Comparison of ENCODE assay signal across 27 mouse cellular contexts in the genomic region with DNA sequence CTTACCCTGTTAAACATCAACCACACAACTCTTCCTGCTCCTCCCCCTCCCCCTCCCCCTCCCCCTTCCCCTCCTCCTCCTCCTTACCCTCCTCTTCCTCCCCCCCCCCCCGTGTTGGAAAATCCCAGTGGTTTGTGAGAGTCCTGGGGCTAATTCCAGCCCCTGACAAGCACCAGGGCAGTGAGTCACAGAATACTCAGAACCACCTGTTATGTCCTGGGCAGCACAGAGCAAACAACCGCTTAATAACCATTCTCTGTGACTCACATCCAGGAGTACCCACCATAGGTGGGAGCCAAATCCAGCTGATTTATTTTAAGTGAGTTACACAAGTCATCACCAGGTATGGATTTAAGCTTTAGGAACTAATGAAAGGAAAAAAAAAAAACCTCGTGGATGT.
A peak's percentile ranks its signal among the peaks of the same experiment; 100 is the strongest.
DNase-seq lines count a peak whose midpoint lies in the region; ATAC-seq and TF ChIP-seq lines count a peak whose summit lies in the region.
"Had no signal": no experiment of that assay in that cellular context is flagged by ENCODE, and none has a peak within 500 bp of the region (broad histone marks: within the 10 kb centered on the region; RNA-seq: fewer than 3 reads in every experiment).

No protein-coding gene starts in this region.

- H3K4me2 ChIP-seq in hindbrain, embryonic 11.5 days (replicated peaks; ENCODE audit: low read depth, low read length), result no peak overlapping the region
- H3K4me2 ChIP-seq: forebrain, embryonic 13.5 days; heart, embryonic 13.5 days; hindbrain, embryonic 13.5 days; intestine, embryonic 15.5 days had no signal

- CTCF ChIA-PET in Patski (lab: Charles Lee), result no interaction called here

- H3K4me1 ChIP-seq in hindbrain, embryonic 11.5 days (replicated peaks; ENCODE audit: control insufficient read depth, insufficient read depth, low read length), result no peaks in the 10 kb centered on the region
- H3K4me1 ChIP-seq in hindbrain, embryonic 10.5 days (replicated peaks), result no peaks in the 10 kb centered on the region
- H3K4me1 ChIP-seq: forebrain, embryonic 10.5 days; forebrain, embryonic 13.5 days; heart, embryonic 10.5 days; hindbrain, embryonic 13.5 days; intestine, embryonic 15.5 days had no signal

- no peak overlapping the region for H3K27ac ChIP-seq in hindbrain, embryonic 11.5 days (ENCODE audit: low read depth, low read length)
- H3K27ac ChIP-seq in hindbrain, embryonic 10.5 days, result no peak overlapping the region
- H3K27ac ChIP-seq: forebrain, embryonic 10.5 days; forebrain, embryonic 13.5 days; heart, adult 2 months; heart, embryonic 10.5 days; heart, embryonic 13.5 days; hindbrain, embryonic 13.5 days; intestine, embryonic 15.5 days had no signal

- H3K4me3 ChIP-seq in hindbrain, embryonic 11.5 days (ENCODE audit: low read depth, low read length), result no peak overlapping the region
- no peak overlapping the region for H3K4me3 ChIP-seq in hindbrain, embryonic 10.5 days
- H3K4me3 ChIP-seq in C2C12 (ENCODE audit: insufficient read depth, poor library complexity, severe bottlenecking), result no peak overlapping the region
- H3K4me3 ChIP-seq: forebrain, embryonic 10.5 days; forebrain, embryonic 13.5 days; heart, adult 2 months; heart, embryonic 10.5 days; heart, embryonic 13.5 days; hindbrain, embryonic 13.5 days; intestine, embryonic 15.5 days had no signal

- no peak for DNase-seq in hindbrain, embryonic 11.5 days (ENCODE audit: low spot score)
- no peak for DNase-seq in hindbrain, embryonic 10.5 days (ENCODE audit: low spot score)
- peak; percentile 42 for DNase-seq in Patski (ENCODE audit: low read depth, low spot score)
- no peak for DNase-seq in lung, postnatal 4 days
- no peak for DNase-seq in kidney, adult 9 months
- no peak for DNase-seq in cerebellum, adult 8-10 months
- DNase-seq: adrenal gland, postnatal 10 days; adrenal gland, postnatal 36 days; cerebellum, adult 11 months; cerebellum, adult 9-10 months; cerebellum, postnatal 14 days; gastrocnemius, postnatal 36 days; heart, adult 2 months; heart, postnatal 14 days; heart, postnatal 4 days; kidney, adult 11 months had no signal

- ATAC-seq in hindbrain, embryonic 11.5 days (ENCODE audit: low FRiP score), result 0 out of 2 replicates have a peak, but pooled peaks have one; percentile 43
- ATAC-seq in Patski, result peak; percentile 91
- ATAC-seq: activated CD4-positive, CD25-positive, alpha-beta regulatory T cell, adult 4 months; forebrain, embryonic 13.5 days; forebrain, embryonic 16.5 days; hindbrain, embryonic 16.5 days; intestine, embryonic 15.5 days had no signal

- H3K79me2 ChIP-seq in C2C12 (ENCODE audit: control insufficient read depth, insufficient read depth), result no peaks in the 10 kb centered on the region

- no peaks in the 10 kb centered on the region for H3K36me3 ChIP-seq in hindbrain, embryonic 11.5 days (ENCODE audit: control insufficient read depth, insufficient read depth, low read length)
- no peaks in the 10 kb centered on the region for H3K36me3 ChIP-seq in hindbrain, embryonic 10.5 days
- no peaks in the 10 kb centered on the region for H3K36me3 ChIP-seq in C2C12 (ENCODE audit: control insufficient read depth, insufficient read depth)
- H3K36me3 ChIP-seq: forebrain, embryonic 10.5 days; G1E; heart, embryonic 10.5 days; heart, embryonic 13.5 days; hindbrain, embryonic 13.5 days; intestine, embryonic 15.5 days had no signal

- no peak overlapping the region for H3ac ChIP-seq in C2C12 (ENCODE audit: control insufficient read depth, insufficient read length, low read depth)

- H3K27me3 ChIP-seq in hindbrain, embryonic 11.5 days (ENCODE audit: control insufficient read depth, insufficient read depth, low read length), result no peaks in the 10 kb centered on the region
- H3K27me3 ChIP-seq in hindbrain, embryonic 10.5 days (ENCODE audit: insufficient read depth, poor library complexity, severe bottlenecking), result no peaks in the 10 kb centered on the region
- no peaks in the 10 kb centered on the region for H3K27me3 ChIP-seq in C2C12 (ENCODE audit: control insufficient read depth, insufficient read depth, insufficient read length)
- no peaks in the 10 kb centered on the region for H3K27me3 ChIP-seq in Patski
- H3K27me3 ChIP-seq: forebrain, embryonic 13.5 days; heart, embryonic 13.5 days; hindbrain, embryonic 13.5 days; intestine, embryonic 15.5 days had no signal

- in situ Hi-C loops in Patski (cut with MboI; ENCODE audit: low pct_unique_long_range_greater_than_20kb), result no loop called here

- H3K9me3 ChIP-seq in hindbrain, embryonic 11.5 days (ENCODE audit: control insufficient read depth, low read length), result no peaks in the 10 kb centered on the region
- no peaks in the 10 kb centered on the region for H3K9me3 ChIP-seq in hindbrain, embryonic 10.5 days
- H3K9me3 ChIP-seq: forebrain, embryonic 10.5 days; forebrain, embryonic 13.5 days; G1E; heart, embryonic 10.5 days; heart, embryonic 13.5 days; hindbrain, embryonic 13.5 days; intestine, embryonic 15.5 days had no signal

- WGBS in hindbrain, embryonic 11.5 days, result 90% methylated on average over 2 of the region's 3 CpGs
- 89% methylated on average over 3 of the region's 3 CpGs for WGBS in hindbrain, embryonic 10.5 days

- H3K9ac ChIP-seq in hindbrain, embryonic 11.5 days (ENCODE audit: low read depth, low read length), result no peak overlapping the region
- H3K9ac ChIP-seq: forebrain, embryonic 13.5 days; heart, embryonic 13.5 days; hindbrain, embryonic 13.5 days; intestine, embryonic 15.5 days had no signal

- POLR2A ChIA-PET in Patski (lab: Charles Lee), result no interaction called here

- H3K79me3 ChIP-seq in C2C12 (ENCODE audit: low read depth), result no peaks in the 10 kb centered on the region

- TF ChIP-seq CTCF in C2C12 (IDR thresholded peaks at IDR 0.05; ENCODE audit: control insufficient read depth, insufficient read depth, insufficient read length) (no peak), Patski (IDR thresholded peaks at IDR 0.05) (no peak)

TF ChIP-seq in C2C12, 6 proteins besides CTCF, POLR2A, EP300 and RAD21:
- TF ChIP-seq MYOD1 (IDR thresholded peaks at IDR 0.05; ENCODE audit: control insufficient read depth, insufficient read length, low read depth) (peak; percentile 94), FOSL1 (IDR thresholded peaks at IDR 0.05; ENCODE audit: insufficient read depth, low read length, poor library complexity, severe bottlenecking) (peak; percentile 83), MAX (IDR thresholded peaks at IDR 0.05) (no peak)
TF ChIP-seq in C2C12: peak in this region for 2.
